Mouse (Mus musculus) neural tube, embryonic 12.5 days (tissue): ENCODE measurements around the gene Prph2. TPM values are rescaled to one million over a fixed set of nuclear protein-coding genes. Genes with fewer than 3 reads are reported as not detected.

Source experiments
- ATAC-seq: fragments of 200-750 bp; cut with Nextera tagmentation; 2 replicates; pipeline ENCODE4 v1.8.0; 2017; ENCODE audit warnings: low read depth, mild to moderate bottlenecking, moderate TSS enrichment, moderate library complexity; ENCODE audit not compliant: low FRiP score
- H3K27ac ChIP-seq: fragments of 300-500 bp; sonication (generic); 2 replicates; pipeline ENCODE4 v1.5.1; 2016
- H3K27me3 ChIP-seq: fragments of 300-500 bp; sonication (generic); replicated peaks from 2 replicates; pipeline ENCODE4 v1.6.1; 2016; ENCODE audit warnings: mild to moderate bottlenecking
- H3K36me3 ChIP-seq: fragments of 300-500 bp; sonication (generic); 2 replicates; pipeline ENCODE4 v1.6.1; 2016; ENCODE audit warnings: mild to moderate bottlenecking
- H3K4me1 ChIP-seq: fragments of 300-500 bp; sonication (generic); 2 replicates; pipeline ENCODE4 v1.6.1; 2016
- H3K4me2 ChIP-seq: fragments of 300-500 bp; sonication (generic); replicated peaks from 2 replicates; pipeline ENCODE4 v1.6.1; 2016; ENCODE audit warnings: mild to moderate bottlenecking
- H3K4me3 ChIP-seq: fragments of 300-500 bp; sonication (generic); 2 replicates; pipeline ENCODE4 v1.5.1; 2016
- H3K9ac ChIP-seq: fragments of 300-500 bp; sonication (generic); 2 replicates; pipeline ENCODE4 v1.6.1; 2016; ENCODE audit warnings: mild to moderate bottlenecking
- H3K9me3 ChIP-seq: fragments of 300-500 bp; sonication (generic); 2 replicates; pipeline ENCODE4 v1.6.1; 2016; ENCODE audit warnings: mild to moderate bottlenecking
- WGBS: fragments of 180-500 bp; shearing (Covaris S2); methylation state at CpG from one replicate; pipeline ENCODE4 v1.1.7; 2016; 5-methylcytosine and 5-hydroxymethylcytosine counted together
- polyA plus RNA-seq: library from polyadenylated mRNA; unstranded; fragments of >200 nt; fragmentation: Nextera tagmentation; extraction: Ambion mirVana; gene quantifications from 2 replicates; pipeline ENCODE4 v1.2.1, GENCODE M21; 2016

Prph2 gene
- polyA plus RNA-seq = not detected in 2 replicates

DNA sequence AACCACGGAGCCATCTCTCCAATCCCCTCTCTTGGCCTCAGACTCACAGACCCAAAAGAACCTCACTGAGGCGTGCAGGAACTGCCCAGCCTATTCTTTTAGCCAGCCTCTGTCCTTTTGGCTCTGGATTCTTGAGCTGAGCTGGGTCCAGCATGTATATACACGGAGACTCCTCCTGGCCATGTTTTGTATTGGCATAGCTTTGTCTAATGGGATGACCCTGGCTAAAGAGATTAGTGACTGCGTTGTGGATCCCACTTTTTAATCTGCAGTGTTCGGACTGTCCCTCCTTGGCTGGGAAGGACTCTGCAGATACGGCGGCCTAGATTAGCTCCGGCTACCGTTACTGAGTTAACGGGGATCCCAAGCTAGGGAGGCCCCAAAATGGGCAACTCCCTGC, at the start of gene Prph2:
Prph2 (plus strand) TSS at position 274 of the 400 bp plus-strand sequence.
- Histone ChIP-seq H3K9me3 (0 out of 2 replicates have a peak, but pooled peaks cover 3% of the 10 kb centered on the region), H3K27me3 (no peaks in the 10 kb centered on the region), H3K9ac (no peak within 1 kb of the TSS), H3K4me1 (no peaks in the 10 kb centered on the region), H3K4me2 (no peak within 1 kb of the TSS), H3K4me3 (no peak within 1 kb of the TSS), H3K27ac (no peak within 1 kb of the TSS), H3K36me3 (no peaks in the 10 kb centered on the region)
- no peak for ATAC-seq
- WGBS = 90% methylated on average over 10 of the region's 10 CpGs

DNA sequence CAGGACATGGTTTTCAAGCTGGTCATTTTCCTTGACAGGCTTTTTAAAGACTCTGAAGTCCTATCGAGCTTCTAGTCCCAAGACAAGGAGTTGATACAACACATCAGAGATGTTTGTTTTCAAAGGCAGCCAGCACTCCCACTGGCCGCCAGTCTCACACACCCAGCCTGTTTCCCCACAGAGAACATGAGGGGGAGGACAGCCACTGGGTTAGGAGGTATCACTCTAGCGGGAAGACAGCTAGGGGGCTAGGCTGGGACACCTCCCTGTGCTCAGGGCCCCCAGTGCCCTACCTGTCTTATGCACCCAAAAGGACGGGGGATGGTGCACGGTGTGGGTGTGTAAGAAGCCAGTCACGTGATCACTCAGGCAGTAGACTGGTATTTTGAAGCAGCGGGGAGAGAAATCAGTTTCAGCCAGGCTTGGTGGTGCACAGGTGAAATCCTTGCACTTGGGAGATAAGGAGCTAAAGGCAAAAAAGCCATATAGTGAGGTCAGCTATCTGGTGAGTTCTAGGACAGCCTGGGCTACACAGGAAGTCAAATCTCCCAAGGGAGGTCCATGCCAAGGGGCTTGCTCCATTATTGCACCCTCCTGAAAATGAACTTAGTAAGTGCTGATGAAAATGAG, 45.6 kb upstream of the Prph2 start:
- Histone ChIP-seq H3K9ac (no peak overlapping the region), H3K36me3 (no peaks in the 10 kb centered on the region), H3K4me3 (no peak overlapping the region), H3K4me2 (no peak overlapping the region), H3K4me1 (peaks cover 4% of the 10 kb centered on the region), H3K27me3 (no peaks in the 10 kb centered on the region), H3K27ac (no peak overlapping the region), H3K9me3 (no peaks in the 10 kb centered on the region)
- WGBS = 82% methylated on average over 7 of the region's 7 CpGs
- ATAC-seq = no peak

- Histone ChIP-seq H3K27me3 (no peaks in the 10 kb centered on the region), H3K4me1 (no peaks in the 10 kb centered on the region), H3K9me3 (no peaks in the 10 kb centered on the region), H3K4me3 (no peak overlapping the region), H3K36me3 (no peaks in the 10 kb centered on the region), H3K4me2 (no peak overlapping the region), H3K27ac (no peak overlapping the region), H3K9ac (no peak overlapping the region)
- ATAC-seq = no peak
- 93% methylated on average over 12 of the region's 12 CpGs for WGBS
These were observed 43.4 kb upstream of the Prph2 start for GRCm38 (mm10) chr17:46866836-46867235.

- Histone ChIP-seq H3K4me1 (peaks cover 5% of the 10 kb centered on the region; the same call in 1 of the 2 replicates), H3K27ac (no peak overlapping the region), H3K4me2 (no peak overlapping the region), H3K36me3 (no peaks in the 10 kb centered on the region), H3K4me3 (no peak overlapping the region), H3K27me3 (no peaks in the 10 kb centered on the region), H3K9ac (no peak overlapping the region), H3K9me3 (no peaks in the 10 kb centered on the region)
- no peak for ATAC-seq
- 93% methylated on average over 5 of the region's 5 CpGs for WGBS
These were observed 40.0 kb upstream of the Prph2 start for GRCm38 (mm10) chr17:46870204-46870798.

DNA sequence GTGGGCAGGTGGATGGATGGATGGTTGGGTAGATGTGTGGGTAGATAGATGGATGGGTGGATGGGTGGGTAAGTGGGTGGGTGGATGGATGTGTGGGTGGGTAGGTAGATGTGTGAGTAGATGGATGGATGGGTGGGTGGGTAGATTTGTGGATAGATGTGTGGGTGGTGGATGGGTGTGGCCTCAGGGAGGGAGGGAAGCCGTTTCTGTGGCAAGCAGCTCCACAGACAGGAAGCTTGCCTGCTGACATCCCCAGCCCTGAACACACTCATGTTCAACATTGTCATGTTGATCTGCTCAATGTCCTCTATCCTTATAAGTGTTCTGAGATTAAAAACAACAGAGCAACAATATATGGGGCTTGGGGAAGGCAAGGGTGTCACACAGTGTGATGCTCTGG, 39.3 kb upstream of the Prph2 start:
- ATAC-seq = no peak

GRCm38 (mm10) chr17:46872806-46873205, 37.5 kb upstream of the Prph2 start:
- H3K27me3 ChIP-seq = no peaks in the 10 kb centered on the region
- H3K9ac ChIP-seq = no peak overlapping the region
- H3K4me3 ChIP-seq = no peak overlapping the region
- H3K4me2 ChIP-seq = no peak overlapping the region
- no peaks in the 10 kb centered on the region for H3K36me3 ChIP-seq
- WGBS = 77% methylated on average over 7 of the region's 7 CpGs
- H3K27ac ChIP-seq = no peak overlapping the region
- H3K9me3 ChIP-seq = no peaks in the 10 kb centered on the region
- ATAC-seq = no peak
- H3K4me1 ChIP-seq = peaks cover 7% of the 10 kb centered on the region

More for the DNA sequence above, 39.3 kb upstream of the Prph2 start:
- H3K4me3 ChIP-seq = no peak overlapping the region
- 68% methylated on average over 1 of the region's 1 CpGs for WGBS
- peaks cover 5% of the 10 kb centered on the region; the same call in 1 of the 2 replicates for H3K4me1 ChIP-seq
- H3K36me3 ChIP-seq = no peaks in the 10 kb centered on the region
- H3K9ac ChIP-seq = no peak overlapping the region
- H3K9me3 ChIP-seq = no peaks in the 10 kb centered on the region
- H3K4me2 ChIP-seq = no peak overlapping the region
- H3K27me3 ChIP-seq = no peaks in the 10 kb centered on the region
- no peak overlapping the region for H3K27ac ChIP-seq

DNA sequence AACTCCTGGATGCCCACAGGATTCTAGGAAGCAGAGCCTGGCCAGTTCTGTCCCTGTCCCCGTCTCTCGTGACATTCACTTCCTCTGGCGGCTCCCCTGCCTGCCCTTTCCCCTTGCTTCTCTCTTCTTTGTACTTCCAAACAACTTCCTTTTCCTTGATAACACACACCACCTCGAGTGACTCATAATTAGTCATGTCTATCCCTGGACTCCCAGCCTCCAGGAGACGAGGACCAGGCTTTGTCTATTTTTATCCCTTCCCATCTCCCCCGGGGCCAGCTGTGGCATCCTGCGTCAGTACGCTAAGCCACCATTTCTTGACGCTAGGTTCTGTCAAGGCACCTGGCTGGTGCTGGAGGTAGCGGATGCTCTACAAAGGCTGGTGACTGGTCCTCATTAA, 36.1 kb upstream of the Prph2 start:
- ATAC-seq = no peak
- Histone ChIP-seq H3K27ac (no peak overlapping the region), H3K4me2 (no peak overlapping the region), H3K9ac (no peak overlapping the region), H3K9me3 (no peaks in the 10 kb centered on the region), H3K36me3 (no peaks in the 10 kb centered on the region), H3K27me3 (no peaks in the 10 kb centered on the region), H3K4me3 (no peak overlapping the region), H3K4me1 (peaks cover 7% of the 10 kb centered on the region)
- 56% methylated on average over 10 of the region's 10 CpGs for WGBS

GRCm38 (mm10) chr17:46875626-46876025, 34.6 kb upstream of the Prph2 start:
- WGBS = 69% methylated on average over 3 of the region's 3 CpGs
- Histone ChIP-seq H3K4me2 (no peak overlapping the region), H3K4me1 (peaks cover 14% of the 10 kb centered on the region), H3K36me3 (no peaks in the 10 kb centered on the region), H3K27ac (no peak overlapping the region), H3K27me3 (no peaks in the 10 kb centered on the region), H3K4me3 (no peak overlapping the region), H3K9ac (no peak overlapping the region), H3K9me3 (no peaks in the 10 kb centered on the region)
- no peak for ATAC-seq

GRCm38 (mm10) chr17:46876371-46876950, 33.8 kb upstream of the Prph2 start:
- 73% methylated on average over 8 of the region's 8 CpGs for WGBS
- Histone ChIP-seq H3K4me2 (no peak overlapping the region), H3K9ac (no peak overlapping the region), H3K36me3 (no peaks in the 10 kb centered on the region), H3K9me3 (no peaks in the 10 kb centered on the region), H3K4me1 (peaks cover 14% of the 10 kb centered on the region), H3K4me3 (no peak overlapping the region), H3K27ac (no peak overlapping the region), H3K27me3 (no peaks in the 10 kb centered on the region)
- ATAC-seq = no peak

DNA sequence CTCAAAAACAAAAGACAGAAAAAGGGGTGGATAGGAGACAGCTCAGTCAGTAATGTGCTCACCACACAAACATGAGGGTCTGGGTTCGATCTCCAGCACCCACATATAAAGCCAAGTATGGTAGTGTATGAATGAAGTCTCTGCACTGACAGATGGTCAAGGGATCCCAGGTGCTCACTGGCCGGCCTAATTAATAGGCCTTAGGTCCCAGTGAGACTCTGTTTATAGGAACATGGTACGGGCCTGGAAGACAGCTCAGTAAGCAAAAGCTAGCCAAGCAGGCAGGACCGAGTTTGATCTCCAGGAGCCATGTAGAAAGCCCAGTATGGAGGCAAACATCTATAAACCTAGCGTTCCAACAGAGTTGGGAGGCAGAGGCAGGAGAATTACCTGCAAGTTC, 33.2 kb upstream of the Prph2 start:
- peaks cover 14% of the 10 kb centered on the region for H3K4me1 ChIP-seq
- H3K4me2 ChIP-seq = no peak overlapping the region
- no peak overlapping the region for H3K4me3 ChIP-seq
- 77% methylated on average over 5 of the region's 5 CpGs for WGBS
- H3K27me3 ChIP-seq = no peaks in the 10 kb centered on the region
- ATAC-seq = no peak
- no peak overlapping the region for H3K9ac ChIP-seq
- no peaks in the 10 kb centered on the region for H3K36me3 ChIP-seq
- no peaks in the 10 kb centered on the region for H3K9me3 ChIP-seq
- no peak overlapping the region for H3K27ac ChIP-seq

GRCm38 (mm10) chr17:46879841-46880311, 30.4 kb upstream of the Prph2 start:
- 58% methylated on average over 14 of the region's 14 CpGs for WGBS
- no peaks in the 10 kb centered on the region for H3K9me3 ChIP-seq
- no peak overlapping the region; the same call in 1 of the 2 replicates for H3K4me2 ChIP-seq
- H3K27me3 ChIP-seq = no peaks in the 10 kb centered on the region
- no peak overlapping the region for H3K27ac ChIP-seq
- no peak overlapping the region for H3K4me3 ChIP-seq
- H3K4me1 ChIP-seq = peaks cover 9% of the 10 kb centered on the region; the same call in 1 of the 2 replicates
- ATAC-seq = no peak
- H3K9ac ChIP-seq = no peak overlapping the region
- H3K36me3 ChIP-seq = no peaks in the 10 kb centered on the region

DNA sequence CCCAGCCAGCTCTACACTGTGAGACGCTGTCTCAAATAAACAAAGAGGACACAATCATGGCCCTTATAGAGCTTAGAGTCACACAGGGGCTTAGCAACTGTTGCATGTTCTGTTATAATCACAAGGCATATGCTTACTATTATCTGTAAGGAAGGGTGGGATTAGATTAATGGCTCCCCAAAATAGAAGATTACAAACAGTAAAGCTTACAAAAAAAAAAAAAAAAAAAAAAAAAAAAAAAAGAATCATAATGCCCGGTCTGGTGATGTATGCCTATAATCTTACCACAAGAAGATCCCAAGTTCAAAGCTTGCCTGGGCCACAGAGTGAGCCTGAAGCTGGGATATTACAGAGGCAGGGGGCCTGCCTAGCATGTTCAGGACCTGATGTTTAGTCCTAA, 29.9 kb upstream of the Prph2 start:
- Histone ChIP-seq H3K4me2 (no peak overlapping the region), H3K27ac (no peak overlapping the region), H3K4me3 (no peak overlapping the region), H3K4me1 (peaks cover 9% of the 10 kb centered on the region; the same call in 1 of the 2 replicates), H3K9me3 (no peaks in the 10 kb centered on the region), H3K36me3 (no peaks in the 10 kb centered on the region), H3K27me3 (no peaks in the 10 kb centered on the region), H3K9ac (no peak overlapping the region)
- WGBS = 83% methylated on average over 2 of the region's 2 CpGs
- ATAC-seq = no peak
